Mouse (Mus musculus) limb, embryonic 14.5 days (tissue): ENCODE data around the gene Rhcg. TPM values are rescaled to one million over a fixed set of nuclear protein-coding genes. Genes with fewer than 3 reads are reported as not detected.

ENCODE experiments used
- ATAC-seq: fragments of 200-750 bp; cut with Nextera tagmentation; 2 replicates; pipeline ENCODE4 v1.8.0; 2017; ENCODE audit warnings: low read depth, moderate number of reproducible peaks, moderate TSS enrichment; ENCODE audit not compliant: low FRiP score
- DNase-seq: peaks from one replicate; pipeline ENCODE4 v3.0.0-alpha.2; 2015; ENCODE audit warnings: low spot score
- H3K27ac ChIP-seq: fragments of 300-500 bp; sonication (generic); replicated peaks from 2 replicates; pipeline ENCODE4 v1.5.1; 2014; ENCODE audit warnings: low read depth, mild to moderate bottlenecking, low read length, moderate library complexity, mixed read lengths
- H3K27me3 ChIP-seq: fragments of 300-500 bp; sonication (generic); 2 replicates; pipeline ENCODE4 v1.6.1; 2014; ENCODE audit warnings: low read length, mixed read lengths; ENCODE audit not compliant: control insufficient read depth, insufficient read depth
- H3K36me3 ChIP-seq: fragments of 300-500 bp; sonication (generic); 2 replicates; pipeline ENCODE4 v1.6.1; 2014; ENCODE audit warnings: mild to moderate bottlenecking, low read length, moderate library complexity, mixed read lengths; ENCODE audit not compliant: control insufficient read depth, insufficient read depth
- H3K4me1 ChIP-seq: fragments of 300-500 bp; sonication (generic); 2 replicates; pipeline ENCODE4 v1.6.1; 2014; ENCODE audit warnings: antibody characterized with exemption, low read length, mixed read lengths; ENCODE audit not compliant: control insufficient read depth, insufficient read depth
- H3K4me2 ChIP-seq: fragments of 300-500 bp; sonication (generic); replicated peaks from 2 replicates; pipeline ENCODE4 v1.6.1; 2014; ENCODE audit warnings: low read depth, mild to moderate bottlenecking, low read length, moderate library complexity; ENCODE audit not compliant: severe bottlenecking
- H3K4me3 ChIP-seq: fragments of 300-500 bp; sonication (generic); replicated peaks from 2 replicates; pipeline ENCODE4 v1.5.1; 2014; ENCODE audit warnings: low read length
- H3K9ac ChIP-seq: fragments of 300-500 bp; sonication (generic); 2 replicates; pipeline ENCODE4 v1.6.1; 2014; ENCODE audit warnings: mild to moderate bottlenecking, low read depth, low read length, moderate library complexity; ENCODE audit not compliant: severe bottlenecking
- H3K9me3 ChIP-seq: fragments of 300-500 bp; sonication (generic); 2 replicates; pipeline ENCODE4 v1.6.1; 2016; ENCODE audit warnings: low read length; ENCODE audit not compliant: control insufficient read depth
- POLR2A ChIP-seq: fragments of 200-500 bp; IDR thresholded peaks from 2 replicates; pipeline ENCODE4 v1.8.0; 2012; ENCODE audit warnings: inconsistent platforms, mild to moderate bottlenecking, moderate library complexity, borderline replicate concordance; ENCODE audit not compliant: insufficient read depth, insufficient read length; ENCODE audit errors: extremely low read depth
- WGBS: fragments of 180-500 bp; shearing (Covaris S2); extraction: QIAGEN DNeasy Blood & Tissue Kit; methylation state at CpG from one replicate; pipeline ENCODE4 v1.1.7; 2014; 5-methylcytosine and 5-hydroxymethylcytosine counted together
- polyA plus RNA-seq, 2 experiments: library from polyadenylated mRNA; depleted of rRNA in 1 of 2; stranded (reverse) in 1 of 2; unstranded in 1 of 2; fragments of >200 nt; fragmentation: Nextera tagmentation in 1 of 2; extraction: Ambion mirVana in 1 of 2; gene quantifications; 2 replicates each; pipeline versions ENCODE4 v1.2.1 to v1.2.3; 2012 to 2014

Rhcg gene
- polyA plus RNA-seq, 2 experiments, result 0.11 to 0.14 TPM

GRCm38 (mm10) chr7:79615008-79615407, 2.4 kb downstream of the Rhcg start:
- H3K4me3 ChIP-seq, result no peak overlapping the region
- whole genome bisulfite sequencing, result 66% methylated on average over 4 of the region's 4 CpGs
- no peak for ATAC-seq
- no peaks in the 10 kb centered on the region for H3K36me3 ChIP-seq
- no peak for TF ChIP-seq POLR2A
- H3K27ac ChIP-seq, result no peak overlapping the region
- H3K4me2 ChIP-seq, result no peak overlapping the region
- peaks cover 31% of the 10 kb centered on the region for H3K27me3 ChIP-seq
- no peak for DNase-seq
- H3K9me3 ChIP-seq, result no peaks in the 10 kb centered on the region
- H3K4me1 ChIP-seq, result no peaks in the 10 kb centered on the region; the same call in 1 of the 2 replicates
- no peak overlapping the region for H3K9ac ChIP-seq

DNA sequence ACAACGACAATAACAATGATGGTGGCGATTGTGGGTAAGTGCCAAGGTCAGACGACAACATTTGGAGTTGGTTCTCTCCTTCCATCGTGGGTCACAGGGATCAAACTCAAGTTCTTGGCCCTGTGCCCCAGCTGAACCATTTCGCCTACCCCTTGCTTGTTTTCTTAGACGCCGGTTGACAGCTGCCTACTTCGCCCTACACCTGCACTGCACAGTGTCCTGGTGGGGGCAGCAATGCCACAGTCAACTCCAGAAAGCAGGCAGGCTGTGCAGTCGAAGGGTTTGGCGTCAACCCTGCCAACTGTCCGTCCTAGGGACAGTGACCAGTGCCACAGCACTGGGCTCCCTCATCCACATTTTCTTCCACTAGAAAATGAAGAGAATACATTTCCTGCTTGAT, 4.1 kb downstream of the Rhcg start:
- Histone ChIP-seq H3K4me1 (no peaks in the 10 kb centered on the region; the same call in 1 of the 2 replicates), H3K36me3 (no peaks in the 10 kb centered on the region), H3K4me3 (no peak overlapping the region), H3K27ac (no peak overlapping the region), H3K27me3 (peaks cover 27% of the 10 kb centered on the region), H3K9me3 (no peaks in the 10 kb centered on the region), H3K9ac (no peak overlapping the region), H3K4me2 (no peak overlapping the region)
- no peak for DNase-seq
- ATAC-seq, result no peak
- 63% methylated on average over 11 of the region's 11 CpGs for WGBS
- TF ChIP-seq POLR2A, result no peak

- no peak for TF ChIP-seq POLR2A
- no peaks in the 10 kb centered on the region for H3K36me3 ChIP-seq
- H3K4me2 ChIP-seq, result no peak overlapping the region
- peak; percentile 74 for DNase-seq
- H3K9me3 ChIP-seq, result no peaks in the 10 kb centered on the region
- H3K27me3 ChIP-seq, result peaks cover 27% of the 10 kb centered on the region
- no peak; the same call in 1 of the 2 replicates for ATAC-seq
- no peaks in the 10 kb centered on the region; the same call in 1 of the 2 replicates for H3K4me1 ChIP-seq
- no peak overlapping the region for H3K9ac ChIP-seq
- WGBS, result 10% methylated on average over 6 of the region's 6 CpGs
- no peak overlapping the region for H3K4me3 ChIP-seq
- H3K27ac ChIP-seq, result no peak overlapping the region
Measured at GRCm38 (mm10) chr7:79612783-79613182, 4.7 kb downstream of the Rhcg start.

- no peak overlapping the region for H3K9ac ChIP-seq
- WGBS, result 77% methylated on average over 9 of the region's 9 CpGs
Measured at GRCm38 (mm10) chr7:79611901-79612300, 5.6 kb downstream of the Rhcg start.

DNA sequence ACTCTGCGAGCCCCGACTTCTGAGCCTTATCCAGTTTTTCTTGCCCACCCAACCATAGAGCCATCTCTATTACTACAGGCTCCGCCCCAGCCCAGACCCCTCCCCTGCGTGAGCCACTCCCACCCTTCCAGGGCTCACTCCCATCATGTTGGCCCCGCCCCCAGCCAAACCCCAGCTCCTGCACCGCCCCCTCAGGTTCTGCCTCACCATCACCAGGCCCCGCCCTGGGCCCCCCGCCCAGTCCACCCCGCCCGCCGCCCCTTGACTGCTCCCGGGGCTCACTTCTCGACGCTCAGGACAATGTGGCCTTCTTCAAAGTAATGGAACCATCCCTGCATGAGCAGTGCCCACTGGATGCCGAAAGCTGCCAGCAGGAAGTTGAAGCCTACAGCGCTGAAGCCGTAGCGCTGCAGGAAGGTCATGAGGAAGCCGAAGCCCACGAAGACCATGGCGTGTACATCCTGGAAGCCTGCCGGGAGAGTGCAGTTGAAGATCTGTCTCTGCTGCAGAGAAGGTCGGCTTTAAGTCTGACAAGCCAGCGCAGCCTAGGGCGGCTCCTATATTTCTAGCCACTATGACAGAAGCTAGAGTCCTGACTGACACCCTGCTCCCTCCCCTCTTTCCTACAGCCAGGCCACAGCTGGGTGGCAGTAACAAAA, 10.1 kb downstream of the Rhcg start:
- ATAC-seq (peak; percentile 63; the same call in 1 of the 2 replicates), DNase-seq (peak; percentile 13)
- H3K9ac ChIP-seq, result peak overlapping the region; percentile 40
- H3K9me3 ChIP-seq, result no peaks in the 10 kb centered on the region
- no peak for TF ChIP-seq POLR2A
- WGBS, result 2% methylated on average over 24 of the region's 25 CpGs
- H3K4me3 ChIP-seq, result peak overlapping the region; percentile 29
- H3K27ac ChIP-seq, result no peak overlapping the region
- peaks cover 4% of the 10 kb centered on the region; the same call in 1 of the 2 replicates for H3K4me1 ChIP-seq
- H3K27me3 ChIP-seq, result peaks cover 20% of the 10 kb centered on the region
- no peaks in the 10 kb centered on the region for H3K36me3 ChIP-seq
- peak overlapping the region; percentile 54 for H3K4me2 ChIP-seq

More at GRCm38 (mm10) chr7:79611901-79612300, 5.6 kb downstream of the Rhcg start:
- ATAC-seq (no peak), DNase-seq (no peak)
- Histone ChIP-seq H3K4me2 (no peak overlapping the region), H3K36me3 (no peaks in the 10 kb centered on the region), H3K27ac (no peak overlapping the region), H3K9me3 (no peaks in the 10 kb centered on the region), H3K27me3 (peaks cover 27% of the 10 kb centered on the region), H3K4me3 (no peak overlapping the region), H3K4me1 (peaks cover 4% of the 10 kb centered on the region; the same call in 1 of the 2 replicates)
- no peak for TF ChIP-seq POLR2A
